In the genomic region with DNA sequence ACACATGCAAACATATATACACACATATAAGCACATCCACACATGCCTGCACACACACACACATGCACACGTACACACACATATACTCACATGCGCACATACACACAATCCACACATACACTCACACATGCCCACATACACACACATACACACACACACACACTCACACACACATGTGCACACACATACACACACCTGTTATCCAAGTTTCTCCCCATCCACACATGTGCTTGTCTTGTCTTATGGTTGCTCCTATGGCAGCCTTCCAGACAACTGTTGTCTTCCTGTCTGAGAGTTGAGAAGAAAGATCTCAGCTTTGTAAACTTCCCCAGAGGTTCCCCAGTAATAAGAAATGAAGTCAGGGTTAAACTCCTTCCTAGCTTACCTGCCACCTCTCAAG, we compare ENCODE assay signal across 15 mouse cellular contexts.
DNase-seq lines count a peak whose midpoint lies in the region; TF ChIP-seq lines count a peak whose summit lies in the region.
"Had no signal": no experiment of that assay in that cellular context is flagged by ENCODE, and none has a peak within 500 bp of the region (broad histone marks: within the 10 kb centered on the region; RNA-seq: fewer than 3 reads in every experiment).

No protein-coding gene starts in this region.

- peaks cover 25% of the 10 kb centered on the region for H3K4me1 ChIP-seq in embryonic facial prominence, embryonic 10.5 days

- H3K27ac ChIP-seq in embryonic facial prominence, embryonic 10.5 days (replicated peaks) = no peak overlapping the region

- H3K79me2 ChIP-seq in myocyte (ENCODE audit: control insufficient read depth, insufficient read depth) = no peaks in the 10 kb centered on the region

- H3ac ChIP-seq in myocyte (ENCODE audit: control insufficient read depth, insufficient read length) = no peak overlapping the region

- no peak overlapping the region for H3K4me3 ChIP-seq in myocyte
- H3K4me3 ChIP-seq in embryonic facial prominence, embryonic 10.5 days = no peak overlapping the region

- no peaks in the 10 kb centered on the region for H3K36me3 ChIP-seq in myocyte (ENCODE audit: control insufficient read depth, insufficient read depth)
- no peaks in the 10 kb centered on the region for H3K36me3 ChIP-seq in embryonic facial prominence, embryonic 10.5 days (replicated peaks)
- H3K36me3 ChIP-seq: G1E had no signal

- H3K4me2 ChIP-seq in myocyte (ENCODE audit: low read depth) = no peak overlapping the region

- no peak for DNase-seq in embryonic facial prominence, embryonic 10.5 days (ENCODE audit: low spot score)
- DNase-seq: adrenal gland, adult 2 months; adrenal gland, adult 8-10 months; adrenal gland, postnatal 10 days; adrenal gland, postnatal 14 days; adrenal gland, postnatal 25 days; adrenal gland, postnatal 36 days; B cell, adult 2 months; cerebellum, adult 11 months; cerebellum, adult 11-12 months; cerebellum, adult 18-20 months; cerebellum, adult 2 months had no signal

- H3K27me3 ChIP-seq in myocyte (ENCODE audit: control insufficient read depth, insufficient read depth, insufficient read length) = no peaks in the 10 kb centered on the region
- H3K27me3 ChIP-seq in embryonic facial prominence, embryonic 10.5 days (replicated peaks; ENCODE audit: low read depth, poor library complexity, severe bottlenecking) = peaks cover 4% of the 10 kb centered on the region; the same call in 1 of the 2 replicates
- H3K27me3 ChIP-seq: Patski had no signal

- 95% methylated on average over 2 of the region's 2 CpGs for WGBS in embryonic facial prominence, embryonic 10.5 days

- no peak for TF ChIP-seq POLR2A in myocyte (IDR thresholded peaks at IDR 0.05; ENCODE audit: insufficient read length, low read depth)

- no peaks in the 10 kb centered on the region for H3K9me3 ChIP-seq in embryonic facial prominence, embryonic 10.5 days
- H3K9me3 ChIP-seq: G1E had no signal

TF ChIP-seq in myocyte, 11 proteins besides CTCF, POLR2A, EP300 and RAD21:
- no peak for TF ChIP-seq E2F4 (IDR thresholded peaks at IDR 0.05; ENCODE audit: insufficient read depth)
- peak in 1 of 3 experiments; percentile 17 for TF ChIP-seq MYOG (IDR thresholded peaks at IDR 0.05; ENCODE audit: control insufficient read depth in 1 of 3, insufficient read depth in 1 of 3, insufficient read length in 2 of 3, low read depth in 2 of 3)
- TF ChIP-seq MYOD1 (IDR thresholded peaks at IDR 0.05; ENCODE audit: control insufficient read depth in 1 of 3, insufficient read length in 2 of 3, low read depth in 2 of 3) = peak in 2 of 3 experiments; percentile 50
- no peak for TF ChIP-seq SRF (IDR thresholded peaks at IDR 0.05; ENCODE audit: control insufficient read depth, insufficient read length, low read depth)
TF ChIP-seq in myocyte: peak in this region for 2.
